Mouse (Mus musculus) megakaryocyte progenitor cell, adult 5-6 weeks (primary cell): ENCODE data around the gene Wdhd1. TPM values are rescaled to one million over a fixed set of nuclear protein-coding genes. Genes with fewer than 3 reads are reported as not detected.

Experiments used
- ATAC-seq: replicated peaks from 2 replicates; pipeline ENCODE4 v1.8.0; 2016; ENCODE audit warnings: mild to moderate bottlenecking, moderate TSS enrichment, inconsistent platforms; ENCODE audit not compliant: poor library complexity
- total RNA-seq, 2 experiments: library from RNA; stranded (forward) in 1 of 2; stranded (reverse) in 1 of 2; fragments of 157-497, 149-512 nt in 1 of 2; fragments of 200-1000 nt in 1 of 2; gene quantifications; 2 replicates each; pipeline versions ENCODE4 v1.2.3 to v1.2.4; 2015 to 2017

The Wdhd1 gene
- total RNA-seq, 2 experiments from 2014 or later = 48.8 to 105 TPM

GRCm38 (mm10) chr14:47224476-47225325 lies 52.0 kb downstream of the Wdhd1 start:
- no peak for ATAC-seq

- no peak for ATAC-seq
These were observed 53.8 kb downstream of the Wdhd1 start for GRCm38 (mm10) chr14:47222631-47223450.

GRCm38 (mm10) chr14:47221567-47221966 lies 55.1 kb downstream of the Wdhd1 start:
- ATAC-seq = no peak

DNA sequence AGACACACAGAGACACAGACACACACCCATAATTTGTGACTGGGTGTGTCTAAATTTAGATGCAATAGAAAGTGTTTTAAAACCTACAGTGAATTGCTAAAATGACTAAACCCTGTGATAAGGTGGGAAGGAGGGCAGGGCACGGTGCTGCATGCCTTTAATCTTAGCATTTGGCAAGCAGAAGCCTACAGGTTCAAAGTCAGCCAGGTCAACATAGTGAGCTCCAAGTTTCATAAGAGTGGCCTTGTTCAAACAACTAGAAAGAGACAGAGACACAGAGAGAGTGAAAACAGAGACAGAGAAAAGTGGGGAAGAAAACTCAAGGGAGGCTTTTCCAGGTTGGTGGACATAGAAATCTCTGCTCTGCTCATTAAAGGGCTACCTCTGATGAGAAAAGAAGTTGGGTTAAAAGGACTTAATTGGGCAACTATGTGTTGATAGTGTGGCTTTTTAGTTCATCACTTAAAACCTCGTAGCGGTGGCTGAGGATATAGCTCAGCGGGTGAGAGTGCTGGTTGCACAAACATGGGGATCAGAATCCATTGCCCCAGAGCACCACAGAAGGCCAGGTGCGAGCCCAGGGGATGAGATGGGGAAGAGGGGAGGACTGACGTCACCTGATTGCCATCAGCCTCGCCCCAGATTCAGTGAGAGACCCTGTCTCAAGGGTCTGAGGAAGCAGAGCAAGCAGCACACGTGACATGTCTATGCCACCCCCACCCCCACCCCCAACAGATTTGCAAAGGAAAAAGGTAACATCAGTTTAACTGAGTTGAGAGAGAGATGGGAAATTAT lies 56.2 kb downstream of the Wdhd1 start:
- no peak for ATAC-seq

- no peak for ATAC-seq
These were observed 57.7 kb downstream of the Wdhd1 start for GRCm38 (mm10) chr14:47218766-47219606.

GRCm38 (mm10) chr14:47216541-47216940 lies 60.1 kb downstream of the Wdhd1 start:
- no peak for ATAC-seq

DNA sequence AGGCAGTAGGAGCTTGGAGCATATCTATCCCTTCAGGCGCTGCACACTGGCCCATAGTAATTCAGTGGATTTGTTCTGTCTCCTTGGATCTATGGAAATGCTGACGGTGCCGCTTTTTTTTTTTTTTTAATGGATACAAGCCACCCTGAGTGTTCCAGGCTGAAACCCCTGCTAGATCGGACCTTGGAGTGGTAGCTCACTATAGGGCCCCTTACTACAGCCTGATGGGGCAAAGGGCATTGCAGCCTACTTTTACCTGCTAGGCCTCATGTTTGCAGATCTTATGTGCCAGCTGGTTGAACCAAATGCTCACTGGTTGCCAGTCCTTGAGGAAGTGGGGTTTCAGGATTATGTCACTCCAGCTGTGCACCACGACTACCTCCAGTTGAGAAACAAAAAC lies 62.3 kb downstream of the Wdhd1 start:
- ATAC-seq = no peak

GRCm38 (mm10) chr14:47213305-47213704 lies 63.4 kb downstream of the Wdhd1 start:
- no peak for ATAC-seq

DNA sequence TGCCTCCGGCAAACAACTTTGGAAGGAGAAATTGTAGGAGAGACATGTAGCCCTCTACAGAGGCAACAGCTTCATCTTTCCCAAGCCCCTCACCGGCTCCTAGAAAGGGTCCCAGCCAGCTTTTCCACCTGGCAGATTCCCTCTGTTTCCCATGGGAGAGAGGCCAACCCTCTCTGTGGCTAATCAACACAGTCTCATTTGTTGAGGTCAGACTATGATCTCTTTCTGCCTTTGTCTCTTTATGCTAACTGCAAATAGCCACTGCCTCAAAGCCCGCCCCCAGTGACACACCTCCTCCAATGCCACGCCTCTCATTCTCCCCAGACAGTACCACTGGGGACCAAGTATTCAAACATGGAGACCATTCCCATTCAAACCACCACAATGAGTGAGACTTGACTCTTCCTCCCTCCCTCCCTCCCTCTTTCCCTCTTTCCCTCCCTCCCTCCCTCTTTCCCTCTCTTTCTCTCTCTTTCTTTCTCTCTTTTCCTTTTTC lies 66.9 kb downstream of the Wdhd1 start:
- ATAC-seq = no peak

GRCm38 (mm10) chr14:47208564-47209493 lies 67.8 kb downstream of the Wdhd1 start:
- no peak for ATAC-seq

DNA sequence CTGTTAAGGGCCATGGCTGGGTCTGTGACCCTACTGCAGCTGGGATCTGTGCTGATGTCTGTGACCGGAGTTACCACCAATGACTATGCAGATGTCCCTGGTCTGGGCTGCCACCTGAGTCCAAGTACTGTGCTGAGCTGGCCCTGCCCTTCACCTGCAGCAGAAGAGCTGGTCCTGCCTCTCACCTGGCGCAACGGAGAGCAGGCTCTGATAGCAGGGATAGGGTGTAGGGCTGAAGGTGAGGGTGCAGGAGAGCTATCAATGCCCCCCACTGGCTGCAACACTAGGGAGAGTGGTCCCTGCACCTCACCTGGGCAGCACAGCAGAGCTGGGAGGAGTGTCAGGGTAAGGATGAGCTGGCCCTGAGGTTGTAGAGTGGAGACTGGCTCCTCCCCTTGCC lies 70.1 kb downstream of the Wdhd1 start:
- ATAC-seq = no peak

DNA sequence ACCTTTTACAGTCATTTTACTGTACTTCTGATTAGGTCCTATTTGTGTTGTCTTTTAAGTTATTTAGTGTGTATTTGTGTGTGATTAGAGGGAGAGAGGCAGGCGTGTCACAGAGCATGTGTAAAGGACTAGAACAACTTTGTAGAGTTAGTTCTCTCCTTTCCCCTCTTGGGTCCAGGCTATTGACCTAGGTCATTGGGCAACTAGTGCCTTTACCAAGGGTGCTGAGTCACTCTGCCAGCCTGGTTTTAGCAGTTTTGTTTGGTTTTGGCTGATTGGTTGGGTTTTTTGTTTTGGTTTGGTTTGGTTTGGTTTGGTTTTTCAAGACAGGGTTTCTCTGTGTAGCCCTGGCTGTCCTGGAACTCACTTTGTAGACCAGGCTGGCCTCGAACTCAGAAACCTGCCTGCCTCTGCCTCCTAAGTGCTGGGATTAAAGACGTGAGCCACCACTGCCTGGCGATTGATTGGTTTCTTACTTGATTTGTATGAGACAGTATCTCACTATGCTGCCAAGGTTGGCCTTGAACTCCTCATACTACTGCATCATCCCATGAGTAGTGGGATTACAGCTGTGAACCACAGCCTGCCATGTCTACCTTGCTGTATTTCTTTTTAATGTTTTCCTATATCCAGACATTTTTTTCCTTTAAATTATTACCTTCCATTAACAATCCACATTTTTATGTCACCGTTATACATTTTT lies 71.2 kb downstream of the Wdhd1 start:
- peak; percentile 44; the same call in 1 of the 2 replicates for ATAC-seq

GRCm38 (mm10) chr14:47197340-47197739 lies 79.3 kb downstream of the Wdhd1 start:
- no peak for ATAC-seq

DNA sequence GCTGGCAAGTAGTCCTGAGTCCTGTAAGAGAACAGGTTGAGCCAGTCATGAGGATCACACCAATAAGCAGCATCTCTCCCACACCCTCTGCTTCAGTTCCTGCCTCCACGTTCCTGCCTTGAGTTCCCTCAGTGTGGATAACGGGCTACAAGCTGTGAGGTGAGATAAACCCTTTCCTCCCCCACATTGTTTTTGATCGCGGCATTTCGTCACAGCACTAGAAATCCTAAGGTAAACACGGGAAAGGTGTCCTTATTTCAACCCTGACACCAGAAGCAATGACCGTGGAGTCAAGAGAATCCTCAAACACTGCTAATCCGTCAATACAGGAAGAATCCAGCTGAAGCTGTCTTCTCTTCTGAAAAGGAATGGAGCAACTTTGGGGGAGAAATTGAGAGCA lies 79.9 kb downstream of the Wdhd1 start:
- no peak for ATAC-seq

GRCm38 (mm10) chr14:47194096-47194495 lies 82.6 kb downstream of the Wdhd1 start:
- ATAC-seq = peak; percentile 68

GRCm38 (mm10) chr14:47193506-47193905 lies 83.2 kb downstream of the Wdhd1 start:
- ATAC-seq = no peak

DNA sequence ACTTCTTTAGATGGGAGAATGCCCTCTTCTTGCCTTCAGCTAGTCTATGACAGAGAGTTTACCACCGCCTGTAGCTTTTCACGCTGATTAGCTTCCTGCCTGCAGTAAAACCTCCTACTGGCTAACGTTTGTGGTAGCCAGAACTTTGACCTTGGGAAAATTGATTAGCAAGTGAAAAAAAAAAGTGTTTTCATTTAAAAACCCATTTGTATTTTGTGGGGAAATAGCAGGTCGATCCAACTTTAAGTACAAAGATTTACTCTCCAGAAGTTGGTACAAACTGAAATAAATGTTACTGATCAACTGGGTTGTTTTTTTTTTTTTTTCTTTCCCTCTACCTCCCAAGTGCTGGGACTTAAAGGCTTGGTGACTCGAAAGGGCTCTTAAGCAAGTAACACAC lies 84.8 kb downstream of the Wdhd1 start:
- no peak for ATAC-seq
